39 mouse cellular contexts compared by ENCODE assay signal in the genomic region with DNA sequence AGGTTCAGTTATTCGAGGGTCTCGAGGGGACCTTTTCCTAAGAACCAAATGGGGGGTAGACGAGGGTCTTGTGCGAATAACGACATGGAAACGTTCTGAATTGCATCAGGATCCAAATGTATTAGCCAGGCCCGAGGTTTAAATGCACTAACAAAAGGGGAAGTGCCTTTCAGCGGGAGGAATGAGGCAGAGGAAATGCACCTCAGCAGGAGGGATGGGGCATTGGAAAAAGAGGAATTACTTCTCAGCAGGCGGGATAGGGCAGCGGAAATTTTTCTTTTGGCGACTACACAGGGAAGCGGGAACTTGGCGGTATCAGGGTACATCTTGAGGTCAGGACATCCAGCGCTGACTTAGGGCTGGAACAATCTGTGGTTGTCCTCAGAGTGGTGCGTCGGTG. TPM values are rescaled to one million over a fixed set of nuclear protein-coding genes. Genes with fewer than 3 reads are reported as not detected.
"Had no signal": no experiment of that assay in that cellular context is flagged by ENCODE, and none has a peak within 500 bp of the region (broad histone marks: within the 10 kb centered on the region; RNA-seq: fewer than 3 reads in every experiment).

No protein-coding gene starts in this region.

RNA-seq across cellular contexts. Expression of a gene that starts 9.0 kb away (rescaled TPM):
- total RNA-seq: left cerebral cortex, postnatal 10 days; left cerebral cortex, postnatal 14 days; left cerebral cortex, postnatal 25 days; left cerebral cortex, postnatal 36 days; left cerebral cortex, postnatal 4 days; liver, adult 2 months; megakaryocyte progenitor cell, adult 5-6 weeks; megakaryocyte, adult 5-6 weeks; megakaryocyte-erythroid progenitor cell, adult 5-6 weeks; midbrain, postnatal 0 days; monocyte, adult 5-6 weeks had no signal
- polyA plus RNA-seq: limb, embryonic 10.5 days; limb, embryonic 11.5 days; limb, embryonic 12.5 days; limb, embryonic 13.5 days; limb, embryonic 14.5 days; limb, embryonic 15.5 days; liver, adult 2 months; liver, embryonic 11.5 days; liver, embryonic 12.5 days; liver, embryonic 13.5 days; liver, embryonic 14.5 days; liver, embryonic 15.5 days; liver, embryonic 16.5 days; liver, postnatal 0 days; lung, adult 2 months; lung, embryonic 14.5 days; lung, embryonic 15.5 days; lung, embryonic 16.5 days; lung, postnatal 0 days; macrophage; midbrain, embryonic 10.5 days; midbrain, embryonic 11.5 days; midbrain, embryonic 12.5 days; midbrain, embryonic 13.5 days; midbrain, embryonic 14.5 days; midbrain, embryonic 15.5 days; midbrain, embryonic 16.5 days; midbrain, postnatal 0 days; neural tube, embryonic 11.5 days; neural tube, embryonic 12.5 days had no signal

RNA-seq across cellular contexts. Expression of a gene that starts 53.4 kb away (rescaled TPM):
- total RNA-seq: left cerebral cortex, postnatal 10 days; left cerebral cortex, postnatal 14 days; left cerebral cortex, postnatal 25 days; left cerebral cortex, postnatal 36 days; left cerebral cortex, postnatal 4 days; liver, adult 2 months; megakaryocyte progenitor cell, adult 5-6 weeks; megakaryocyte, adult 5-6 weeks; megakaryocyte-erythroid progenitor cell, adult 5-6 weeks; midbrain, postnatal 0 days; monocyte, adult 5-6 weeks had no signal
- polyA plus RNA-seq: limb, embryonic 10.5 days; limb, embryonic 11.5 days; limb, embryonic 12.5 days; limb, embryonic 13.5 days; limb, embryonic 14.5 days; limb, embryonic 15.5 days; liver, adult 2 months; liver, embryonic 11.5 days; liver, embryonic 12.5 days; liver, embryonic 13.5 days; liver, embryonic 14.5 days; liver, embryonic 15.5 days; liver, embryonic 16.5 days; liver, postnatal 0 days; lung, adult 2 months; lung, embryonic 14.5 days; lung, embryonic 15.5 days; lung, embryonic 16.5 days; lung, postnatal 0 days; macrophage; midbrain, embryonic 10.5 days; midbrain, embryonic 11.5 days; midbrain, embryonic 12.5 days; midbrain, embryonic 13.5 days; midbrain, embryonic 14.5 days; midbrain, embryonic 15.5 days; midbrain, embryonic 16.5 days; midbrain, postnatal 0 days; neural tube, embryonic 11.5 days; neural tube, embryonic 12.5 days had no signal

RNA-seq across cellular contexts. Expression of a gene that starts 59.9 kb away (rescaled TPM):
- total RNA-seq: left cerebral cortex, postnatal 10 days; left cerebral cortex, postnatal 14 days; left cerebral cortex, postnatal 25 days; left cerebral cortex, postnatal 36 days; left cerebral cortex, postnatal 4 days; liver, adult 2 months; megakaryocyte progenitor cell, adult 5-6 weeks; megakaryocyte, adult 5-6 weeks; megakaryocyte-erythroid progenitor cell, adult 5-6 weeks; midbrain, postnatal 0 days; monocyte, adult 5-6 weeks had no signal
- polyA plus RNA-seq: limb, embryonic 10.5 days; limb, embryonic 11.5 days; limb, embryonic 12.5 days; limb, embryonic 13.5 days; limb, embryonic 14.5 days; limb, embryonic 15.5 days; liver, adult 2 months; liver, embryonic 11.5 days; liver, embryonic 12.5 days; liver, embryonic 13.5 days; liver, embryonic 14.5 days; liver, embryonic 15.5 days; liver, embryonic 16.5 days; liver, postnatal 0 days; lung, adult 2 months; lung, embryonic 14.5 days; lung, embryonic 15.5 days; lung, embryonic 16.5 days; lung, postnatal 0 days; macrophage; midbrain, embryonic 10.5 days; midbrain, embryonic 11.5 days; midbrain, embryonic 12.5 days; midbrain, embryonic 13.5 days; midbrain, embryonic 14.5 days; midbrain, embryonic 15.5 days; midbrain, embryonic 16.5 days; midbrain, postnatal 0 days; neural tube, embryonic 11.5 days; neural tube, embryonic 12.5 days had no signal
